Mouse (Mus musculus) G1E (cell line): ENCODE data around the gene Bag1.

Experiments used
- CTCF ChIP-seq: IDR thresholded peaks from 2 replicates; pipeline ENCODE4 v1.5.1; 2012; ENCODE audit warnings: low read depth, low read length, inconsistent platforms, mixed read lengths
- GATA1 ChIP-seq: IDR thresholded peaks from 2 replicates; pipeline ENCODE4 v1.6.1; 2012; ENCODE audit warnings: borderline replicate concordance, low read length, inconsistent platforms, mixed read lengths
- POLR2AphosphoS5 ChIP-seq: IDR thresholded peaks from 2 replicates; pipeline ENCODE4 v1.6.1; 2012; ENCODE audit warnings: low read depth, low read length, inconsistent platforms; ENCODE audit not compliant: insufficient replicate concordance
- TAL1 ChIP-seq: conservative IDR thresholded peaks from 2 replicates; pipeline ENCODE4 v1.6.1; 2012; ENCODE audit warnings: low read depth, low read length, inconsistent platforms, mixed read lengths

- TF ChIP-seq GATA1 = no peak
- no peak for TF ChIP-seq CTCF
- TF ChIP-seq POLR2AphosphoS5 = no peak
- TF ChIP-seq TAL1 = no peak
These were observed 31.4 kb downstream of the Bag1 start for GRCm38 (mm10) chr4:40916592-40917155.
